ENCODE assay signal across 23 mouse cellular contexts in the genomic region with DNA sequence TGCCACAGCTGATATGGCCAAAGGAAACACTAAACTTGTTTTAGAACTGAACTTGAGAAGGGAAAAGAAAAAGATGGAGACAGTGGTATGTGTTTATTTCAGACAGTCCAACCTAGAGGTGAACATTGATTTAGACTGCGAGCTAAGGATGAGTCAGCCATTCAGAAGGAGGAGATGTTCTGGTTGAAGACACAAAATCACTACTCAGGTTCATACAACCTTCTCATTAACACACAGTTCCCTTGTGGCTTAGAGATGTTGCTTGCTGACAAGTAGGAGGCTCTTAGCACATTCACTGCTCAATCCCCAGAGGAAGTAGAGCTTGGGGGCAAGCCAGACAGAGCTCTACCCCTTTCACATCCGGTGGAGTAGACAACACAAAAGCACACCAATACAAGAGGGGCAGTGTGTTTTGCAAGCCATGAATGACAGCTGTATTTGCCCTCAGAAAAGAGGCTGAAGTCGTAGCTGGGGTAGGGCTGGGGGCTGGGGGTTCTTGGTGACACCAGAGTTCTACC. TPM values are rescaled to one million over a fixed set of nuclear protein-coding genes. Genes with fewer than 3 reads are reported as not detected.
A peak's percentile ranks its signal among the peaks of the same experiment; 100 is the strongest.
DNase-seq lines count a peak whose midpoint lies in the region; ATAC-seq and TF ChIP-seq lines count a peak whose summit lies in the region.
"Had no signal": no experiment of that assay in that cellular context is flagged by ENCODE, and none has a peak within 500 bp of the region (broad histone marks: within the 10 kb centered on the region; RNA-seq: fewer than 3 reads in every experiment).

No protein-coding gene starts in this region.

- CTCF ChIA-PET in Patski (lab: Charles Lee), result no interaction called here

- in situ Hi-C loops in Patski (cut with MboI; ENCODE audit: low pct_unique_long_range_greater_than_20kb), result loop anchor here (5.0 to 10.0 kb wide), 2 partner anchors 92 to 275 kb away; no protein-coding TSS in a partner anchor

- no peak for TF ChIP-seq CTCF in Patski (IDR thresholded peaks at IDR 0.05)

- H3K36me3 ChIP-seq in splenic B cell, adult 2 months (ENCODE audit: control insufficient read depth, insufficient read depth, low read length, poor library complexity, severe bottlenecking), result no peaks in the 10 kb centered on the region
- H3K36me3 ChIP-seq: forebrain, embryonic 10.5 days; hindbrain, embryonic 13.5 days; intestine, embryonic 15.5 days; liver, embryonic 13.5 days; neural tube, embryonic 15.5 days had no signal

- H3K27me3 ChIP-seq in Patski, result no peaks in the 10 kb centered on the region
- no peaks in the 10 kb centered on the region for H3K27me3 ChIP-seq in splenic B cell, adult 2 months (ENCODE audit: control insufficient read depth, insufficient read depth, low read length, poor library complexity, severe bottlenecking)
- H3K27me3 ChIP-seq: hindbrain, embryonic 13.5 days; intestine, embryonic 15.5 days; liver, embryonic 13.5 days; neural tube, embryonic 15.5 days had no signal

- peak; percentile 92 for ATAC-seq in Patski
- peak; percentile 64 for ATAC-seq in inflammation-experienced regulatory T-cells, adult 6 months
- ATAC-seq: forebrain, postnatal 0 days; intestine, embryonic 15.5 days had no signal

- POLR2A ChIA-PET in Patski (lab: Charles Lee), result interaction anchor here (0.5 to 0.6 kb wide), 2 partner anchors 239 to 808 kb away, joined by 3 to 4 read pairs; no protein-coding TSS in a partner anchor

- DNase-seq in thymus, postnatal 14 days, result peak; percentile 13
- no peak for DNase-seq in thymus, postnatal 0 days (ENCODE audit: low spot score)
- peak; percentile 65 for DNase-seq in Patski (ENCODE audit: low read depth, low spot score)
- peak; percentile 19 for DNase-seq in splenic B cell, adult 2 months (ENCODE audit: low read depth, low spot score)
- DNase-seq in gastrocnemius, postnatal 14 days, result no peak
- DNase-seq in frontal cortex, postnatal 14 days (ENCODE audit: low spot score in 2 of 2), result no peak
- DNase-seq in kidney, adult 9 months, result no peak
- DNase-seq: adrenal gland, adult 8-10 months; B cell, adult 2 months; cerebellum, adult 2 months; forebrain, postnatal 0 days; gastrocnemius, postnatal 36 days; kidney, adult 8-10 months; kidney, postnatal 36 days; liver, embryonic 13.5 days; lung, adult 2 months; midbrain, embryonic 14.5 days; thymus, adult 2 months had no signal

- intact Hi-C loops in gastrocnemius, postnatal 14 days (cut with DNase I; ENCODE audit: low total_unique reads), result no loop called here

RNA-seq across cellular contexts. Expression of gene Stx16, which starts 6.5 kb away (rescaled TPM):
- 9.8 and 12.3 TPM in 2 replicates for polyA plus RNA-seq in thymus, postnatal 0 days (2015; fragmentation: Nextera tagmentation; extraction: Ambion mirVana)
- polyA plus RNA-seq in Patski (2021), result 42.4 TPM
- polyA plus RNA-seq in inflammation-experienced regulatory T-cells, adult 6 months (2017; shearing (Covaris generic)), result 10 to 100 TPM; 11.3 to 22.3 (median 19.4) TPM
- 10 to 100 TPM; 22.1 to 26.1 TPM for total RNA-seq in gastrocnemius, postnatal 14 days (2021)

RNA-seq across cellular contexts. Expression of gene Npepl1, which starts 40.6 kb away (rescaled TPM):
- 55.9 and 56.2 TPM in 2 replicates for polyA plus RNA-seq in thymus, postnatal 0 days (2015; fragmentation: Nextera tagmentation; extraction: Ambion mirVana)
- polyA plus RNA-seq in Patski (2021), result 0.59 TPM
- 10 to 100 TPM; 18.6 to 29.0 (median 24.8) TPM for polyA plus RNA-seq in inflammation-experienced regulatory T-cells, adult 6 months (2017; shearing (Covaris generic))
- total RNA-seq in gastrocnemius, postnatal 14 days (2021), result 10 to 100 TPM; 45.6 to 45.9 TPM

Comparison
In these comparisons a context has a peak if more than half of its experiments do, and no peak if none do; other contexts are left out.
1. DNase-seq: peak in thymus, postnatal 14 days (single experiment), Patski (single experiment) and splenic B cell, adult 2 months (single experiment); none in thymus, postnatal 0 days (single experiment), gastrocnemius, postnatal 14 days (single experiment), frontal cortex, postnatal 14 days (0 of 2) and kidney, adult 9 months (single experiment).
2. RNA of gene Npepl1, which starts 40.6 kb away (polyA plus RNA-seq): 55.9 to 56.2 TPM in thymus, postnatal 0 days and 18.6 to 29.0 TPM in inflammation-experienced regulatory T-cells, adult 6 months; 0.59 TPM in Patski (single experiment); every median in the first group is over 10 times any median in the second.